Mouse (Mus musculus): ENCODE results near the gene Dnah3. TPM values are rescaled to one million over a fixed set of nuclear protein-coding genes. Genes with fewer than 3 reads are reported as not detected.

Gene Dnah3
- polyA plus RNA-seq, 1 experiment from 2014 or later: 0.04 TPM

- Histone ChIP-seq H3K4me2 (ENCODE audit: low read length) (no peak overlapping the region), H3K36me3 (ENCODE audit: control insufficient read depth, insufficient read depth, low read length) (0 out of 2 replicates have a peak, but pooled peaks cover 2% of the 10 kb centered on the region), H3K4me1 (ENCODE audit: control insufficient read depth, insufficient read depth, low read length) (no peaks in the 10 kb centered on the region), H3K9ac (replicated peaks; ENCODE audit: low read length) (no peak overlapping the region), H3K27me3 (ENCODE audit: control insufficient read depth, insufficient read depth, low read length) (no peaks in the 10 kb centered on the region), H3K4me3 (replicated peaks; ENCODE audit: low read depth, low read length) (no peak overlapping the region), H3K9me3 (ENCODE audit: control insufficient read depth, low read length) (no peaks in the 10 kb centered on the region), H3K27ac (replicated peaks; ENCODE audit: low read depth, low read length) (no peak overlapping the region)
- ATAC-seq (ENCODE audit: low FRiP score, low TSS enrichment) (no peak), DNase-seq (no peak)
- 73% methylated on average over 3 of the region's 3 CpGs for WGBS
Observed at GRCm38 (mm10) chr7:119911727-119912126, 183.4 kb downstream of the Dnah3 start.

GRCm38 (mm10) chr7:119906523-119907215 is 188.4 kb downstream of the Dnah3 start:
- Histone ChIP-seq H3K27ac (replicated peaks; ENCODE audit: low read depth, low read length) (no peak overlapping the region), H3K4me2 (ENCODE audit: low read length) (no peak overlapping the region), H3K4me1 (ENCODE audit: control insufficient read depth, insufficient read depth, low read length) (no peaks in the 10 kb centered on the region), H3K9me3 (ENCODE audit: control insufficient read depth, low read length) (no peaks in the 10 kb centered on the region), H3K9ac (replicated peaks; ENCODE audit: low read length) (no peak overlapping the region), H3K27me3 (ENCODE audit: control insufficient read depth, insufficient read depth, low read length) (no peaks in the 10 kb centered on the region), H3K36me3 (ENCODE audit: control insufficient read depth, insufficient read depth, low read length) (no peaks in the 10 kb centered on the region), H3K4me3 (replicated peaks; ENCODE audit: low read depth, low read length) (no peak overlapping the region)
- DNase-seq (no peak), ATAC-seq (ENCODE audit: low FRiP score, low TSS enrichment) (no peak)
- WGBS: 90% methylated on average over 3 of the region's 3 CpGs

- DNase-seq (no peak), ATAC-seq (ENCODE audit: low FRiP score, low TSS enrichment) (no peak)
- Histone ChIP-seq H3K4me3 (replicated peaks; ENCODE audit: low read depth, low read length) (no peak overlapping the region), H3K27ac (replicated peaks; ENCODE audit: low read depth, low read length) (no peak overlapping the region), H3K9ac (replicated peaks; ENCODE audit: low read length) (no peak overlapping the region), H3K4me2 (ENCODE audit: low read length) (no peak overlapping the region), H3K4me1 (ENCODE audit: control insufficient read depth, insufficient read depth, low read length) (peaks cover 7% of the 10 kb centered on the region; the same call in 1 of the 2 replicates), H3K9me3 (ENCODE audit: control insufficient read depth, low read length) (no peaks in the 10 kb centered on the region), H3K27me3 (ENCODE audit: control insufficient read depth, insufficient read depth, low read length) (no peaks in the 10 kb centered on the region), H3K36me3 (ENCODE audit: control insufficient read depth, insufficient read depth, low read length) (no peaks in the 10 kb centered on the region)
- 75% methylated on average over 3 of the region's 3 CpGs for WGBS
Observed at GRCm38 (mm10) chr7:119899386-119900057, 195.6 kb downstream of the Dnah3 start.

GRCm38 (mm10) chr7:119898247-119898856 is 196.7 kb downstream of the Dnah3 start:
- H3K27ac ChIP-seq (replicated peaks; ENCODE audit: low read depth, low read length): no peak overlapping the region
- H3K4me1 ChIP-seq (ENCODE audit: control insufficient read depth, insufficient read depth, low read length): peaks cover 19% of the 10 kb centered on the region

GRCm38 (mm10) chr7:119897521-119898109 is 197.5 kb downstream of the Dnah3 start:
- no peak overlapping the region for H3K4me3 ChIP-seq (replicated peaks; ENCODE audit: low read depth, low read length)
- peaks cover 23% of the 10 kb centered on the region for H3K4me1 ChIP-seq (ENCODE audit: control insufficient read depth, insufficient read depth, low read length)
- 95% methylated on average over 8 of the region's 8 CpGs for WGBS
- no peaks in the 10 kb centered on the region for H3K36me3 ChIP-seq (ENCODE audit: control insufficient read depth, insufficient read depth, low read length)
- H3K27ac ChIP-seq (replicated peaks; ENCODE audit: low read depth, low read length): no peak overlapping the region
- H3K9ac ChIP-seq (replicated peaks; ENCODE audit: low read length): no peak overlapping the region
- no peak for DNase-seq
- no peaks in the 10 kb centered on the region for H3K9me3 ChIP-seq (ENCODE audit: control insufficient read depth, low read length)
- no peak overlapping the region for H3K4me2 ChIP-seq (ENCODE audit: low read length)
- no peaks in the 10 kb centered on the region for H3K27me3 ChIP-seq (ENCODE audit: control insufficient read depth, insufficient read depth, low read length)
- no peak for ATAC-seq (ENCODE audit: low FRiP score, low TSS enrichment)

More at GRCm38 (mm10) chr7:119898247-119898856, 196.7 kb downstream of the Dnah3 start:
- no peak for DNase-seq
- ATAC-seq (ENCODE audit: low FRiP score, low TSS enrichment): no peak
- no peaks in the 10 kb centered on the region for H3K27me3 ChIP-seq (ENCODE audit: control insufficient read depth, insufficient read depth, low read length)
- no peak overlapping the region for H3K4me3 ChIP-seq (replicated peaks; ENCODE audit: low read depth, low read length)
- 60% methylated on average over 1 of the region's 1 CpGs for WGBS
- no peak overlapping the region for H3K4me2 ChIP-seq (ENCODE audit: low read length)
- H3K9me3 ChIP-seq (ENCODE audit: control insufficient read depth, low read length): no peaks in the 10 kb centered on the region
- no peaks in the 10 kb centered on the region for H3K36me3 ChIP-seq (ENCODE audit: control insufficient read depth, insufficient read depth, low read length)
- no peak overlapping the region for H3K9ac ChIP-seq (replicated peaks; ENCODE audit: low read length)

- H3K27me3 ChIP-seq (ENCODE audit: control insufficient read depth, insufficient read depth, low read length): no peaks in the 10 kb centered on the region
- ATAC-seq (ENCODE audit: low FRiP score, low TSS enrichment): peak; percentile 98
- under 1% methylated on average over 63 of the region's 63 CpGs for WGBS
Observed at GRCm38 (mm10) chr7:119895639-119896512, 199.2 kb downstream of the Dnah3 start, which contains the start of the genes Lyrm1 and Dcun1d3. Gene Lyrm1 (plus strand): TSS chr7:119895861. Gene Dcun1d3 (minus strand): TSS chr7:119896298.

GRCm38 (mm10) chr7:119894818-119895544 is 200.1 kb downstream of the Dnah3 start:
- Histone ChIP-seq H3K36me3 (ENCODE audit: control insufficient read depth, insufficient read depth, low read length) (no peaks in the 10 kb centered on the region), H3K27me3 (ENCODE audit: control insufficient read depth, insufficient read depth, low read length) (no peaks in the 10 kb centered on the region), H3K27ac (replicated peaks; ENCODE audit: low read depth, low read length) (peak overlapping the region; percentile 96), H3K4me1 (ENCODE audit: control insufficient read depth, insufficient read depth, low read length) (peaks cover 28% of the 10 kb centered on the region), H3K9me3 (ENCODE audit: control insufficient read depth, low read length) (no peaks in the 10 kb centered on the region), H3K4me2 (ENCODE audit: low read length) (peak overlapping the region; percentile 57), H3K4me3 (replicated peaks; ENCODE audit: low read depth, low read length) (peak overlapping the region; percentile 75), H3K9ac (replicated peaks; ENCODE audit: low read length) (peak overlapping the region; percentile 77)
- ATAC-seq (ENCODE audit: low FRiP score, low TSS enrichment) (peak; percentile 54; the same call in 1 of the 2 replicates), DNase-seq (peak; percentile 8)
- WGBS: 1% methylated on average over 15 of the region's 15 CpGs

More at GRCm38 (mm10) chr7:119895639-119896512, 199.2 kb downstream of the Dnah3 start, which contains the start of the genes Lyrm1 and Dcun1d3:
- Histone ChIP-seq H3K9ac (replicated peaks; ENCODE audit: low read length) (peak within 1 kb of the TSS; percentile 77), H3K4me3 (replicated peaks; ENCODE audit: low read depth, low read length) (peak within 1 kb of the TSS; percentile 75), H3K36me3 (ENCODE audit: control insufficient read depth, insufficient read depth, low read length) (no peaks in the 10 kb centered on the region), H3K9me3 (ENCODE audit: control insufficient read depth, low read length) (no peaks in the 10 kb centered on the region), H3K27ac (replicated peaks; ENCODE audit: low read depth, low read length) (peak within 1 kb of the TSS; percentile 96), H3K4me2 (ENCODE audit: low read length) (peak within 1 kb of the TSS; percentile 72), H3K4me1 (ENCODE audit: control insufficient read depth, insufficient read depth, low read length) (peaks cover 28% of the 10 kb centered on the region)
- peak; percentile 100 for DNase-seq

Data from midbrain, embryonic 14.5 days (tissue).